Mouse (Mus musculus) liver, postnatal 0 days (tissue): Measurements from ENCODE around the gene Xrcc4.

Experiments used
- CTCF ChIP-seq: sonication (generic); IDR thresholded peaks from 2 replicates; pipeline ENCODE4 v1.5.1; 2016; ENCODE audit warnings: antibody characterized with exemption, low read depth
- EP300 ChIP-seq: IDR thresholded peaks from 2 replicates; pipeline ENCODE4 v1.6.1; 2016; ENCODE audit warnings: antibody characterized with exemption, low read depth, mild to moderate bottlenecking

DNA sequence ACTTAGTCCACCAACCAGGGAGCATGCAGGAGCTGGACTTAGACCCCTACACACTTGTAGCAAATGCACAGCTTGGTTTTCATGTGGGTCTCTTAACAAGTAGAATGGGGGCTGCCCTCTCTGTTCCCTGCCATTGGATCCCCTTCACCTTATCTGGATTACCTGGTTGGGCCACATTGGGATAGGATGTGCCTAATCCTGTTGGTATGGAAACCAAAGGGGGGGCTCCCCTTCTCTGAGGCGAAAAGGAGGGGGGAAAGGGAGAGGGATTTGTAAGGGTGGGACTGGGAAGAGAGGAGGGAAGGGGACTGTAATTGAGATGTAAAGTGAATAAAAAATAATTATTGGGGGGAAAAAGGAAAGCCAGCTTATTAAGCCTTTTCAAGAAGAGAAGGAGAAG is 311.6 kb downstream of the Xrcc4 start:
- no peak for TF ChIP-seq CTCF
- no peak for TF ChIP-seq EP300
